Mouse (Mus musculus): ENCODE results near the gene Rbm38.

The Rbm38 gene
- long read RNA-seq, experiment 1, transcript Rbm38-201 (4 exons, 1,768 nt) = major isoform, 17 of 22 reads
- long read RNA-seq, experiment 1, partial matches to known transcripts = 0 of 22 reads
- long read RNA-seq, experiment 1, other reads (novel, unspliced or antisense) = 2 of 22 reads
- long read RNA-seq, experiment 2, transcript Rbm38-201 (4 exons, 1,768 nt) = major isoform, 24 of 31 reads
- long read RNA-seq, experiment 2, partial matches to known transcripts = 1 of 31 reads
- long read RNA-seq, experiment 2, other reads (novel, unspliced or antisense) = 0 of 31 reads

DNA sequence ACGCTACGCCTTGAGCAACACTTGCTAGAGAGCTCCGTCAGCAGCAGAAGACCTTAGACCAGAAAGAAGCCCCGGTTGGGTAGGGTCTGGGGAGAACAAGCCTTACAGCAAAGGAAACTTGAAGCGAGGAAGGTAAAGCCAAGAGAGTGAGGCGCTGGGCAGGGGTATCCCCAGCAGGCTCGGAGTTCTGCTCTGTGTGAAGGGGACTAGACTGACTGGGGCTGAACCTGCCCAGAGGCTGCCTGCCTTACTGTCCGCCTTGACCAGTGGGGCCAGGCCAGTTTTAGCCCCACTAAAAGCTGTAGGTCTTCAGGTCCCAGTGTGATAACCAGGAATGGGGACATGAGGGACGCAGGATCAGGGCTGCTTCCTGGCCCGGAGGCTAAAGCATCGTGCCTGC lies at the start of gene Rbm38:
TSS of gene Rbm38 (plus strand) at position 69 of the 400 bp plus-strand sequence.
- intact Hi-C loops (cut with DNase I) = no loop called here

DNA sequence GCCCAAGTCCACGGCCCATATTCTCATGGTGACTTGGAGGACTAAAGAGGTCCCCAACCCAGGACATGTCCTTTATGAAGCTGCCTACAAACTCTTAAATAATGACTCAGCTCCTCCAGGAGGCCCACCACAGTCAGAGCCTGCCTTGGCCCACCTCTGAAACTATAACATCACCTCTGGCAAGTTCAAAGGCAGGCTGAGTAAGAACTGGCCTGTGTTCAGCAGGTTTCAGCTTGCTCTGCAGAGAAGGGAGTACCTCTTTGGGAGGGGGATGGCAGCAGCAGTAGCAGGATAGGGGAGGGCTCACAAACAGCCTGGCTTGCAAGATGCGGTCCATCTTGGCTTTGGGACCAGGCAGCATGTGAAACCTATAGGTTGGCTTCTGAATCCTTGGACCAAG lies 48.4 kb upstream of the Rbm38 start:
- intact Hi-C loops (cut with DNase I) = no loop called here

DNA sequence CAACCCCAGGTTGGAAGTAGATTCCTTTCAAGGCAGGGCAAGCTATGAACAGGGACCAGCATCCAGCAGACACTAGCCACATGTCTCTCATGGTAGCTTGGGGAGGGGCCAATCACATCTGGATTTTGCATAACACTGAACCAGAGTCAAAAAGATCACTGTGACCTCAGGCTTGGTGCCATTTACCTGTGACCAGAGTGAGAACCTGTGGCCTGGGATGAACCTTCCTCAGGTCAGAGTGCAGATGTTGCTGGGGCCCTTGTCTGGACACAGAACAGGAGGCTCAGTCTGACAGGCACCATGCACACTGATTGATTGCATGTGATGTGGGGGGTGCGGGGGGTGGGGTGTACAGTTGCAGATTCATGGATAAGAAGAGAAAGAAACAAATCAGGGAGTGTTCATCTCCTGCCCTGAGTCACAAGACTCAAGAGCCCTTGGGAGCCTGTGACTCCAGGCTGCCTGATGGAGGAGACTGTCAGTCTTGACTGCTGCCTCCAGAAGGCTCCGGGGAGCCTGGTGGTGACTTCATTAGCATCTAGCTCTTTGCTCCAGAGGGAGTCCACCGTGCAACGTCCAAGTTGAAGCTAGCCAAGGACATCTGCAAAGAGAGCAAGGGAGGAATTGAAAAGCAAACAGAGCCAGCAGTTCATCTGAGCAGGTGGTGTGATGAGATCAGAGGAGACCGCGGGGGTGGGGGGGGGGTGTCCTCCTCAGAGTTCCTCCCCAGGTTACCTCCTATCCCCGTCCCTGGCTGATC lies 46.3 kb upstream of the Rbm38 start:
- intact Hi-C loops (cut with DNase I) = no loop called here

DNA sequence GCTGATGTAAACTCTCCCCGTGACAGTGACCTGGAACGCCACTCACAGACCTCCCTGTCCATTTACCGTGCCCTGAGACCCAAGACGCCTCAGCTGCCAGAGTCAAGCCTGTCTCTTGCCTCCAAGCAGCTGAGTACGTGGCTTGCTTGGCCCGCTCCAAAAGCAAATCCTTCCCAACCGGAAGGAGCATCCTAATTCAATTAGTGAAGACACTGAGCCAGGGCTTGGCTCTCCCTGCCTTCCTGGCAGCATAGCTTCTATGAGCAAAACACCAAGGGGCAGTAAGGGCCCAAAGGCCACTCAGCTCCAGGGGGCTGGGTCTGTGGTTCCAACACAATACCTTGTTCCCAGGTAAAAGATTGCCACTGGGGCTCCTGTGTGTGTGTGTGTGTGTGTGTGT lies 45.6 kb upstream of the Rbm38 start:
- intact Hi-C loops (cut with DNase I) = no loop called here

DNA sequence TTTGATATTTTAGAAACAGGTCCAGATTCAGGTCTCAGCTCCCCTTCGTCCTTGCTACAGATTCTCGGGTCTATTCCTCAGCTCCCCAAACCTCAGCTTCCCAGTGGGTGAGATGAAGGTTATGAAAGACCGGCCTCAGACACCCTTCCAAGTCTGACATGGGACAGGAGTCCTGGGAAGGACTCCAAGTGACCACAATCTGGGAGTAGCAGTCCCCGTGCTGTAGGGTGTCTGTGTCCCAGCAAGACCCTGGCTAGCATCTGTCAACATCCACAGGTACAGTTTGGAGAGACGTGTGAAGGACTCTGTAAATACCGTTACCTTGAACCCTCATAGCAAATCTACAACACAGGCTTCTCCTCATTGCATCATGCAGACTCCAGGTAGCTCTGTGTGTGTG lies 45.1 kb upstream of the Rbm38 start:
- intact Hi-C loops (cut with DNase I) = no loop called here

DNA sequence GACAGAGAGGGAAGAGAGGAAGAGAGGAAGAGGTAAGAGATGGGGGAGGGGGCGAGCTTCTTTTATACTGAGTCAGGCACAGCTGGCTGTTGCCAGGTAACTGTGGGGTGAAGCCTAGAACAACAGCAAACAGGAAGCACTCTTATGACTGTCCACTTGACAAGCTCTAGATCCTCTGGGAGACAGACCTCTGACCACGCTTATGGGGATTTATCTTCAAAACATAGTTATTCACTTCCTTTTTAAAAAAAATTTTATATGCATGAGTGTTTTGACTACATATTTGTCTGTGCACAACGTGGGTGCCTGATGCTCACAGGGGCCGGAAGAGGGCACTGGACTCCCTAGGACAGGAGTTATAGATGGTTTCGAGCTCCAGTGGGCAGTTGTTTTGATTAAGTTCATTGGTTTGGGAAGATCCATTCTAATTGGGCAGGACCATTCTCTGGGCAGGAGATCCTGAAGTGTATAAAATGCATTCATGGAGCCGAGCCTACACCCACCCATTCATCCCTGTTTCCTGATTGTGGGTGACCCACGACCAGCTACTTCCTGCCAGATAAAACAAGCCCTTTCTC lies 43.5 kb upstream of the Rbm38 start:
- intact Hi-C loops (cut with DNase I) = no loop called here

DNA sequence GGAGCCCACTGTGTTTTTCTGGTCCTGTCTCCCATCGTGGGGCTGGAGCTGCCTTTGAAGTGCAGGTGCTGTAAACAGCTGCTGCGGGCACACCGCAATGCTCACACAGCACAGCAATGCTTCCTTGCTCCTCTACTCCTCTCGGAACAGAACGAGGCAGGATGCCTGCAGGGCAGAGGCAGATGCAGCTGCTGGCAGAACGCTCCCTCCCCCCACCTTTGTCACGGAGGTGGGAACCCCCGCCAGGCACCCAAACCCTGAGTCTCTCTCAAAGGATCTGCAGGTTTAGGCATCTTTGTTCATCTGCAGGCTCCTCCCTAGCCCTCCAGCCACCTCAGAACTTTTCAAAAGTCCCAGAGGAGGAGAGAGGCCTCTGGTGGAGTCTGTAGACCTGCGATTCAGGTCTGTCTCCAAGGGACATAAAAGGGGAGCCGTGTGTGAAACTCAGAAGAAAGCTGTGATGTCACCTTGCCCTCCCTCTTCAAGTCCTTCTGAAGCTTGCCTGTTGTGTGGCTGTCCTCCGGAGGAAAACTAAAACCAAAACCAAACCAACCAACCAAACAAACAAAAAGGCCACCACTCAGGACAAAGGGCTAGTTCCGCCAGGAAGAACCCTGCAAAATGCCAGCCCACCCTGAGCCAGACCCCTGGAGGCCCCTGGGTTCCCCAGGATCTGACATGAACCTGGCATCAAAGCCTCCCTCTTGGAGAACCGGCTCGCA lies 42.7 kb upstream of the Rbm38 start, which contains the start of gene Spo11:
TSS of gene Spo11 (plus strand) at position 292 of the 722 bp plus-strand sequence.
- intact Hi-C loops (cut with DNase I) = no loop called here

DNA sequence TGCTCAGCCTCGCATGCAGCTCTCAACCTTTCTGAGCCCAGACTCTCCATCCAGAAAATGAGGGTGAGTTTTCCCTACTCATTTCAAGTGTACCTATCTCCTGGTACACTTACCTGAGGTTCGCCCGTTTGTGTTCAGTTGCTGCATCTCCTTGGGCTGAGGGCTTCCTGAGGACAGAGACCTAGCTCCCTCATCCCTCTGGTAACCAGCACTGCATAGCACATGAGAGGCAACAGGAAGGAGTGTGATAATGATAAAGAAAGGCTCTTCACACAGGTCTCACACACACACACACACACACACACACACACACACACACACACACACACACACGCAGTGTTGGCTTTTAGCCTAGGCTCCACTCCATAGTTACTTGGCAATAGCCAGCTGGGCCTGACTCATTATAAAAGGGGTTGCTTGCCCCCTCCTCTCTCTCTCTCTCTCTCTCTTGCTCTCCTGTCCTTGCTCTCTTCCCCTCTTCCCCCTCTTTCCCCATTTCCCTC lies 42.1 kb upstream of the Rbm38 start:
- intact Hi-C loops (cut with DNase I) = no loop called here

DNA sequence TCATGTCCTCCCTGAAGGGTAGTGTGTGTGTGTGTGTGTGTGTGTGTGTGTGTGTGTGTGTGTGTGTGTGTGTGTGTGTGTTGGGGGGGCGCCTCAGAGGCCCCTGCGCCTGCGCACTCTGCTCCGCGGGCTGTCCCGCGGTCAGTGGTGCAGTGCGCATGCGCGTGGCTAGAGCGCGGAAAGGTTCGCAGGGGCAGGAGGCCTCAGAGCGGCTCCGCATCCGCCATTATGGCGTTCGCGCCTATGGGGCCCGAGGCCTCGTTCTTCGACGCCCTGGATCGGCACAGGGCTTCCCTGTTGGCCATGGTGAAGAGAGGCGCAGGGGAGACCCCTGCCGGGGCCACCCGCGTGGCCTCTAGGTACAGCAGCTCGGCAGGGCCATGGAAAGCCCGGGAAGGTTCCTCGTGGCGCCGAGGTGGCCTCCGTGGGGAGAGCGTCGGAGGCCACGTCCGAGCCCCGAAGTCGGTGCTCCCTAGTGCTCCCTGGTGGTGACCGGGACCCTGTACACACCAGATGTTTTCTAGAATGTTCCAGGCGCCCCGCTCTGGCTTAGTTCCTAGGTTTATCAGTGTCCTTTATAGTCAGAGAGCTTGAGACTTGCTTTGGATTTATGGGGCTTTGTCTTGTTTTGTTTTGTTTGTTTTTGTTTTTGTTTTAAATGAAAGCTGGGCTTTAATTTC lies 40.5 kb upstream of the Rbm38 start:
- intact Hi-C loops (cut with DNase I) = no loop called here

DNA sequence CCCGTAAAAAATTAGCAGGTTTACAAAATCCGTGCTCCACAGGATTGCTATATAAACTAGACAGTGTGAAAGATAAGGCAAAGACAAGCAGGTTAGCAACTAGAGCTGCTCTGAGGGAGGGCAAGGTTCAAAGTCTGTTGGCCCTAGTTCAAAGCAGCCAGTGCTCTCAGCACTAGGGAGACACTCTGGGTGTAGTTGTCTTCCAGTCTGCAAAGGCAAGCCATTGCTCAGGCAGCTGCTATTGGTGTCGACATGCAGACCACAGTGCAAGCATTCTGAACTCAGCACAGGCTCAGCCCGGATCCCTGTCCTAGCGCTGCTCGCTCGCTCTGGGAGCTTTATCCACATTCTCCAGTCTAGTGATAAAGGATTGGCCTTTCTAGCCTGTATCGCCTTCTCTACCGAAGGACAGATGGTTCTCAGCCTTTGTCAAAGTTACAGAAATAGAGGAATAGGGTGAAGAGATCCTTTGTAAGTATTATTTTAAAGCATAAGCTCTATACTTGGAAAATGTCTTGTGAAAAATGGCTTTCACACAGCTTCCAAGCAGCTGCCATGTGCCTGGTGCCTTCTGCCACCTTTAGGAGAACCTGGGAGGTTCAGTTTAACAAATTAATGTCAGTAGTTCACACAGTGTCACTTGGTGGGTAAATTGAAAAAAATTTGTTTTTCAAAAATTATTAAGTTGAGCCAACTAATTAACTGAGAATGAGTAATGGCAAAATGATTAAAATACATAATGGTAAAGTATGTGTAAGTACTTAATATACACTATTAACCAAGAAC lies 37.3 kb upstream of the Rbm38 start:
- intact Hi-C loops (cut with DNase I) = no loop called here

DNA sequence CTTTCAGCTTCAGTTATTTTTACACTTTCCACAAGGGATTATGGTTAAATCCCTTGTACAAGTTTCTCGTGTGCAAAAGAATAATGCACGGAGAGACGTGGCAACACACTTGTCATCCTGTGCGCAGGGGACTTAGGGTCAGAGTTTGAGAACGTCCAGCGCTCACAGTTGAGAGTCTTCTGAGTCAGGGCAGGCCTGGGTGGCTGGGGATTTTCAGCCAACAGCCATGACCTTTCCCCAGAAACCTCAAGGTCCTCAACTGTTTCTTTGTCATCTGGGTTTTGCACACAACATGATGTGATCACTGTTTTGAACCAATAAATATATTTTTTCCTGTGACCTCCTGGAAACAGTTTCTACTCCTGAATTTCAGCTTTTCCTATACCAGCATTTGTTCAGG lies 30.1 kb upstream of the Rbm38 start:
- intact Hi-C loops (cut with DNase I) = loop anchor here (10.0 kb wide), 2 partner anchors 45 to 515 kb away; partner anchors contain the start of genes Bmp7 and Fam209

DNA sequence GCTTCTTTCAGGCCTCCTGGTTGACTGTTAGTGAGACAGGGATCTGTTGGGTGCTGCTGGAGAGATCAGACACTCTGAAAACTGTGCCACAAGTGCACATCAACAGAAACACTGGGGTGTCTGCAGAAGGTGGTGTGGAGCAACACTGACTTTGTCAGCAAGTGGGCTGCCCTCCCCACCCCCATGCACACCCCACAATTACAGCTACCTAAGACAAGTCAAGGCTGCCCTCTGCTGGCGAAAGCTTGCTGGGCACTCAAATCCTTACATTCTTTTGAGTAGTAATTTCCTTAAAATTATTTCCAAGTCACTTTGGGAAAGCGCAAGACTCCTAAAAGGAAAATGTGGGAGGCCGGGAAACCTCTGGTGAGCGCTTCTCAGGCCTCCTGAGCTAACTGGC lies 24.1 kb upstream of the Rbm38 start:
- intact Hi-C loops (cut with DNase I) = loop anchor here (1.0 to 10.0 kb wide), 3 partner anchors 51 to 521 kb away; partner anchors contain the start of genes Bmp7 and Fam209

DNA sequence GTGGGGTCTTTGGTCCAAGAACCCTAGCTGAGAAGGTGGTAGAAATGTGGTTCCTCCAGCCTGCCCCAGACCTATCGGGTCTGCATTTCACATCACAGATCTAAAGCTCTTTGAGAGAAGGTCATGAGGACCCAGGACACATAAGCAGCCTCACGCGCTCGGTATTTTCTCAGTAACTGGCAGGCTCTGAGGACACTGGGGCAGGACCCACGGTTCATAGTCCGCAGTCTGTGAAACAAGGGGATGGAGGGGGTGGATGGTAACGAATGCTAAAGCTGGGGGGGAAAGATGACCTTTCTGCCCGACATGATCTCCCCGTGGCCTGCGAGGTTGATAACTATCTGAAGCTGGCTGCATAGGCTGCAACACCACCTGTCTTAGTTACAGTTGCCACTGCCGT lies 22.6 kb upstream of the Rbm38 start:
- intact Hi-C loops (cut with DNase I) = loop anchor here (2.0 to 10.0 kb wide), 3 partner anchors 53 to 523 kb away; partner anchors contain the start of genes Bmp7 and Fam209

DNA sequence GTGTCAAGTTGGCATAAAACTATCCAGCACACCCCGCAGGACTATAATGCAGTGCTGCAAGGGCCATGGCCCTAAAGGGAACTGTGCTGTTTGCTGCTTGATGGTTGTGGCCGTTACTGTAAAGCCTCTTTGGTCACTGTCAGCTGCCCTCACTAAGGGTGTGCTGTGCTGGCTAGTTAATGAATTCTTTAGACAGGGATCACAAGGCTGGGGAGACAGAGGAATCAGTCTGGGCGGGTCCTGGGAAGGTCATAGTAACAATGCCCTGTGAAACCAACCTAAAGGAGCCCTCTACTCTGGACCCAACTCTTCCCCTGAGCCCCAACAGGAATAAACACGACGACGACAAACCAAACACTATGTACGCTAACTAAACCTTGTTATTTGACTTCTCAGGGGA lies 21.8 kb upstream of the Rbm38 start:
- intact Hi-C loops (cut with DNase I) = loop anchor here (2.0 to 10.0 kb wide), 3 partner anchors 54 to 524 kb away; partner anchors contain the start of genes Bmp7 and Fam209

DNA sequence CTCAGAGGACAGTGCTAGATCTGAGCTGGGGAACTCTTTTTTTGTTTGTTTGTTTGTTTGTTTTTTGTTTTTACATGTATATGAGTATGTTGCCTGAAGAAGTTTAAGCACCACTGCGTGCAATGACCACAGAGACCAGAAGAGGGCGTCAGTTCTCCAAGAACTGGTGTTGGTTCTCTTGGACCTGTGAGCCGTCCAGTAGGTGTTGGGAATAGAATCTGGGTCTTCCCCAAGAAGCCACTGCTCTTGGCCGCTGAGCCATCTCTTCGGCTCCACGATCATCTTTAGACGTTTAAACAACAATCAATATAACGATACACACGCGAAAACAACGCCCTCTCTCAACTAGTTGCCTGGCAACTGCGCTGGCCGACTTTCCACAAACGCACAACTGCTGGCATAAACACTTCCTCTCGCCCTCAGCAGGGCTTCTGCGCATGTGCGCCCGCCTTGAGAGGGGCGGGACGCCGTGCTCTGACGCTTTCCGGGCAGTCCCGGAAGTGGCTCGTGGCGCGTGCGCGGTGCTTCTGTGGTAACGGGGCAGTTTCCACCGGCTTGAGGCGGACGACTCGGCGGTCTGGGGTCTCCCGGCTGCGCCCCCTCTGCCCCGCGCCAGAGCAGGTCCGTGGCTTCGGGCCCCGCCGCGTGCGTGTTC lies 20.5 kb upstream of the Rbm38 start, which contains the start of gene Rae1:
TSS of gene Rae1 (plus strand) at position 488 of the 655 bp plus-strand sequence.
- intact Hi-C loops (cut with DNase I) = loop anchor here (1.0 to 10.0 kb wide), 4 partner anchors 55 to 525 kb away; partner anchors contain the start of genes Bmp7 and Fam209

DNA sequence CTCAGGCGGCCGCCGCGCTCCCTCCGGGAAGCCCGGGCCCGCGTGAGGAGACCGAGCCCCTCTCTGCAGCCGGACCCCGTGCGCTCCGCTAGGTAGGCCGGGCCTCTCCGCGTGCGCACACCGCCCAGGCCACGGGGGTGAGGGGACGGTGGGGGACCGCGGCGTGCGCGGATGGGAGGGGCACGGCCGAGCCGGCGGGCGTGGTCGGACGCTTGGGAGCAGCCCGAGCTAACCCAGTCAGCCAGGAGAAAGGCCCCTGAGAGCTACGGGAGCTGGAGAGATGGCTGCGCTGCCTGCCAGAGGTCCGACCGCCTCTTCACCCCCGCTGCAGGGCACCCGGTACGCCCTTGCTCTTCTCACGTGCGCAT lies 20.0 kb upstream of the Rbm38 start:
- intact Hi-C loops (cut with DNase I) = no loop called here

DNA sequence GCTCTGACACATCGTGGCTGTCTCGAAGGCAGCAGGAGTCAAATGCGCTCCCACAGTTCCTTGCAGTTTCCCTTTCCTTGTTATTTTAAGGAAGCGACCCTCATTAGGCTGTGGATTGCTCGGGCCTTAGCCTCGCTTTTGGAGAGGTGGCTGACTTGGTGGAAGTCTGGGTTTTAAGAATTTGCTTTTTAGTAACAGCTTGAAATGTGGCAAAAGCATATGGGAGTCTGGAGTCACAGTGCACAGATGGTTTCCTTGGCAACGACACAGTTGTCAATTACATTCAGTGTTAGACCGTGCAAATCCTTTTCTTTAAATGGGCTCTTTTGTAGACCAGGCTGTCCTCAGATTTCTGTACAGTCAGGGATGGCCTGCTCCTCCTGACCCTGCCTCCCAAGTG lies 19.4 kb upstream of the Rbm38 start:
- intact Hi-C loops (cut with DNase I) = no loop called here

DNA sequence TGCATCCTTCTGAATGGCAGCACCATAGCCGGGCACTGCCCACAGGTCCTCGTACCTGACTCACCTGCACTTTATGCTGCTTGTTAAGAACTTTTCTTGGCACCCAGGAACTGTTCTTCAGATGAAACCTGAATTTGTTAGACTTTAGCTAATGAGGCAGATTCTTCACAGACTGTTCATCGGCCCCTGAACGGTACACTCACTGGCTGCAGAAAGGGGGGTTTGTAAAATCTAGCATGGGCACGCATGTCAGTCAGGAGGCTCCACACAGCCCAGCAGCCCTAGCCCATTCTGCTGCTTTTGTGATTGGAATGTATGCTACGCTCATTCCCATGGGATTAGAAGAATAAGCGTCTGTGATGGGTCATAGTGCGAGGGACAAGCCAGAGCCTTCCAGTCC lies 16.6 kb upstream of the Rbm38 start:
- intact Hi-C loops (cut with DNase I) = no loop called here

DNA sequence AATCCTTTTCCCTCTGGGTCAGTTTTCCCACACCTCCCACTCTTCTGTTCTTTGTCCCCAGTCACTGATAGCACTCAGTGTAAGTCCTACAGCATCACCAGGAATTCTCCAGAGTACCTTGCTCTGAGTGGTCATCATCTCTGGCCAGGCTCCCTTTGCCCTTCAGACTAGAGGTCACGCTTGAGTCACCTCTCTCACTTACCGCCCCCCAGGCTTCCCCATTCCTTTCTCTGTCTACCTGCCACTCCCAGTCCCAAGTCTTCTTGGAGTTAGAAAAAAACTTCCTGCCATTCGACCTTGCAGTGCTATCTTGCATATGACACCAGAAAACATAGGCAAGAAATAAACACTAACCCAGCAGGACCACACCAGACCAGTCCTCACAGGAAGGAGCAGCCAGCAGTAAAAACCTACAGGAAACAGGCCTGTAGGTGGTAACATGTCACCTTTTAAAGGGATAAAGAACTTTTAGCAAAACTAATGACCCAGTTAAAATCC lies 10.0 kb upstream of the Rbm38 start:
- intact Hi-C loops (cut with DNase I) = no loop called here
